Mouse (Mus musculus): ENCODE measurements at regions not wholly inside any gene's neighbourhood (a gene's known extent, or its start where the extent isn't known, plus 50 kb on each side); places are given as distances from the start of the nearest gene placed in this dataset.

GRCm38 (mm10) chr10:21743396-21743795, 138.6 kb upstream of the Sgk1 start:
- H3K4me1 ChIP-seq (replicated peaks; ENCODE audit: control insufficient read depth, insufficient read depth, low read length) = no peaks in the 10 kb centered on the region
- DNase-seq (ENCODE audit: low spot score) (no peak), ATAC-seq (replicated peaks; ENCODE audit: low FRiP score) (no peak)
- H3K27ac ChIP-seq (ENCODE audit: low read depth, low read length) = no peak overlapping the region
- no peaks in the 10 kb centered on the region for H3K36me3 ChIP-seq (ENCODE audit: control insufficient read depth, insufficient read depth, low read length)
- H3K4me2 ChIP-seq = no peak overlapping the region
- no peak overlapping the region for H3K9ac ChIP-seq (ENCODE audit: low read depth, low read length)
- H3K9me3 ChIP-seq (ENCODE audit: control insufficient read depth, low read length) = no peaks in the 10 kb centered on the region
- no peak overlapping the region for H3K4me3 ChIP-seq (ENCODE audit: low read depth, low read length)
- peaks cover 8% of the 10 kb centered on the region; the same call in 1 of the 2 replicates for H3K27me3 ChIP-seq (replicated peaks; ENCODE audit: control insufficient read depth, insufficient read depth, low read length)
- WGBS = 77% methylated on average over 4 of the region's 4 CpGs

GRCm38 (mm10) chr10:21744341-21744955, 137.5 kb upstream of the Sgk1 start:
- H3K4me1 ChIP-seq (replicated peaks; ENCODE audit: control insufficient read depth, insufficient read depth, low read length) = no peaks in the 10 kb centered on the region
- no peak overlapping the region for H3K9ac ChIP-seq (ENCODE audit: low read depth, low read length)
- no peaks in the 10 kb centered on the region for H3K36me3 ChIP-seq (ENCODE audit: control insufficient read depth, insufficient read depth, low read length)
- 69% methylated on average over 6 of the region's 6 CpGs for WGBS
- no peak overlapping the region for H3K4me3 ChIP-seq (ENCODE audit: low read depth, low read length)
- no peak for DNase-seq (ENCODE audit: low spot score)
- H3K27me3 ChIP-seq (replicated peaks; ENCODE audit: control insufficient read depth, insufficient read depth, low read length) = peaks cover 8% of the 10 kb centered on the region; the same call in 1 of the 2 replicates
- H3K9me3 ChIP-seq (ENCODE audit: control insufficient read depth, low read length) = no peaks in the 10 kb centered on the region
- H3K4me2 ChIP-seq = no peak overlapping the region
- no peak for ATAC-seq (replicated peaks; ENCODE audit: low FRiP score)
- H3K27ac ChIP-seq (ENCODE audit: low read depth, low read length) = no peak overlapping the region

DNA sequence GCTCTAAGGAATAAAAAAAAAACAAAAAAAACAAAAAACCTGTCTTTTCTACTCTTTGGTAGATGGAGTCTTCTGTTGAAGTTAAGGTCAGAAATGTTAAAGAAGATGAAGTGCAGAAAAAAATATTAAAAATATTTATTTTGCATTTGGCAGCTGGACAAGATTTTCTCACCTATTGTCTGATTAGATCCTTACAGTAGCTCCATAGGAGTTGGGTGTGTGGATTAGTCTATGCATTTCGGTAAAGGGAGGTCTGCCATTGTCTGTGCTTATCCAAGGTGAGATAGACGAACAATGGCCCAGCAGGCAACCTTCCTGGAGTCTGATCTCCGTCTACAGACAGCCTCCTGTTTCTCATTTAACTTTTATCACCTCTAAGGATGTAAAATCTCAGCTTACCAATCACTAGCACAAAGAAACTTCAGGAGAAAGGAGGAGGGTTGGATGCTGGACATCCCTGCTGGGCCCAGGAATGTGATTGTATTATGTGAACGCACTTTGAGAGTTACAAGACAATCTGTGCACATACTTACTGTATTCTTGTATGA, 136.0 kb upstream of the Sgk1 start:
- Histone ChIP-seq H3K9ac (ENCODE audit: low read depth, low read length) (no peak overlapping the region), H3K4me1 (replicated peaks; ENCODE audit: control insufficient read depth, insufficient read depth, low read length) (no peaks in the 10 kb centered on the region), H3K4me2 (no peak overlapping the region), H3K9me3 (ENCODE audit: control insufficient read depth, low read length) (no peaks in the 10 kb centered on the region), H3K27ac (ENCODE audit: low read depth, low read length) (no peak overlapping the region), H3K4me3 (ENCODE audit: low read depth, low read length) (no peak overlapping the region), H3K36me3 (ENCODE audit: control insufficient read depth, insufficient read depth, low read length) (no peaks in the 10 kb centered on the region), H3K27me3 (replicated peaks; ENCODE audit: control insufficient read depth, insufficient read depth, low read length) (peaks cover 8% of the 10 kb centered on the region; the same call in 1 of the 2 replicates)
- ATAC-seq (replicated peaks; ENCODE audit: low FRiP score) (no peak), DNase-seq (ENCODE audit: low spot score) (no peak)
- whole genome bisulfite sequencing = 32% methylated on average over 4 of the region's 4 CpGs

DNA sequence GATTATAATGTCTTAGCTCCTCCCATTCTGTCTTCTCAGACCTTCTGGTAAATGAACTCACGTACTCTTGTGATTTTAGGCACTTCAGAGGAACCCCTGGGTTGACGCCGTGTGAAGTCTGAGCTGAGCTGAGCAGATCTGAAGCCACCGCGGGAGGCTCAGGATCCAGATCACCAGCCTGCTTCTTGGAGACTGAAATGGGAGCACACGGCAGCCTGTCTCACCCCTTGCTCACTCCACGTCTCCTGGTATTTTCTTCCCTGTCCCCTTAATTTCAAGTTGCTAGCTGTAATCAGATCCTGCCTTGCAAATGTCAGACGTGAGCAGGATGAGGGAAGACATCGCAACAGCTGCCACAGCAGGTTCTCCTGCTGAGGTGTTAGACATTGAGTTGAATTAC, 135.3 kb upstream of the Sgk1 start:
- H3K27me3 ChIP-seq (replicated peaks; ENCODE audit: control insufficient read depth, insufficient read depth, low read length) = peaks cover 8% of the 10 kb centered on the region; the same call in 1 of the 2 replicates
- no peaks in the 10 kb centered on the region for H3K36me3 ChIP-seq (ENCODE audit: control insufficient read depth, insufficient read depth, low read length)
- H3K27ac ChIP-seq (ENCODE audit: low read depth, low read length) = no peak overlapping the region
- H3K4me2 ChIP-seq = no peak overlapping the region
- ATAC-seq (replicated peaks; ENCODE audit: low FRiP score) (no peak), DNase-seq (ENCODE audit: low spot score) (no peak)
- 16% methylated on average over 9 of the region's 9 CpGs for WGBS
- H3K4me1 ChIP-seq (replicated peaks; ENCODE audit: control insufficient read depth, insufficient read depth, low read length) = no peaks in the 10 kb centered on the region
- no peak overlapping the region for H3K4me3 ChIP-seq (ENCODE audit: low read depth, low read length)
- H3K9ac ChIP-seq (ENCODE audit: low read depth, low read length) = no peak overlapping the region
- no peaks in the 10 kb centered on the region for H3K9me3 ChIP-seq (ENCODE audit: control insufficient read depth, low read length)

DNA sequence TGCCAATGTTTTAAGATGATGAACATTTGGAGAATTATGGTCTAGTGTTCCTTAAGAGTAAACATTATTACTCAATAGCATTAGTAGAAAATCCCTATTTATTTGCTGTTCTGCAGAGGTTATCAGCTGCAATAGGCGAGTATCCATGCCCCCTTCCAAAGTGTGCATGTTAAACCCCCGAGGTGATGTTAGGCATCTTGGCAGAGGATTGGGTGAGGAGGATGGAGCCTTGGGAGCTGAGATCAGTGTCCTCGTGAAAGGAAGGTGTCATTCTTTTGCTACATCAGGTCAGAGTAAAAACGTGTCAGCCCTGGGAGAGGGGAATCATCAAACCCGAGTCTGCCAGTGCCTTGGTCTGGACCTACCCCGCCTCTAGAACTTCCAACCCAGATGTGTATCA, 130.7 kb upstream of the Sgk1 start:
- ATAC-seq (replicated peaks; ENCODE audit: low FRiP score) (no peak), DNase-seq (ENCODE audit: low spot score) (no peak)
- WGBS = 69% methylated on average over 6 of the region's 6 CpGs
- H3K4me2 ChIP-seq = no peak overlapping the region
- H3K4me1 ChIP-seq (replicated peaks; ENCODE audit: control insufficient read depth, insufficient read depth, low read length) = no peaks in the 10 kb centered on the region
- H3K4me3 ChIP-seq (ENCODE audit: low read depth, low read length) = no peak overlapping the region
- no peak overlapping the region for H3K27ac ChIP-seq (ENCODE audit: low read depth, low read length)
- peaks cover 8% of the 10 kb centered on the region; the same call in 1 of the 2 replicates for H3K27me3 ChIP-seq (replicated peaks; ENCODE audit: control insufficient read depth, insufficient read depth, low read length)
- H3K9ac ChIP-seq (ENCODE audit: low read depth, low read length) = no peak overlapping the region
- H3K36me3 ChIP-seq (ENCODE audit: control insufficient read depth, insufficient read depth, low read length) = no peaks in the 10 kb centered on the region
- no peaks in the 10 kb centered on the region for H3K9me3 ChIP-seq (ENCODE audit: control insufficient read depth, low read length)

DNA sequence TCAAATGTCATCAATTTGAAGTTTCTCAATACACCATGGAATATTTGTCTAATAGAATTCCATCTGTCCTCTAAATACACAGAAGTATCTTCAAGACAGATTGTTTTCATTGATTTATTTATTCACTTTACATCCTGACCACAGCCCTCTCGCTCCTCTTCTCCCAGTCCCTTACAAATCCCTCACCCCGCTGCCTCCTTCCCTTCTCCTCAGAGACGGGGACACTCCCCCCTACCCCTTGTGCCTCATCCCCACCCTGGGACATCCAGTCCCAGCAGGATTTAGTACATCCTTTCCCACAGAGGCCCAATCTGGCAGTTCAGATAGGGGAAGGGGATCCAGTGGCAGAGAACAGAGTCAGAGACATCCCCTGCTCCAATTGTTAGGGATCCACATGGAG, 129.6 kb upstream of the Sgk1 start:
- Histone ChIP-seq H3K4me1 (replicated peaks; ENCODE audit: control insufficient read depth, insufficient read depth, low read length) (no peaks in the 10 kb centered on the region), H3K9ac (ENCODE audit: low read depth, low read length) (no peak overlapping the region), H3K27ac (ENCODE audit: low read depth, low read length) (no peak overlapping the region), H3K4me3 (ENCODE audit: low read depth, low read length) (no peak overlapping the region), H3K4me2 (no peak overlapping the region), H3K27me3 (replicated peaks; ENCODE audit: control insufficient read depth, insufficient read depth, low read length) (no peaks in the 10 kb centered on the region), H3K9me3 (ENCODE audit: control insufficient read depth, low read length) (no peaks in the 10 kb centered on the region), H3K36me3 (ENCODE audit: control insufficient read depth, insufficient read depth, low read length) (no peaks in the 10 kb centered on the region)
- 60% methylated on average over 3 of the region's 3 CpGs for WGBS
- DNase-seq (ENCODE audit: low spot score) = no peak
- no peak for ATAC-seq (replicated peaks; ENCODE audit: low FRiP score)

- Histone ChIP-seq H3K9me3 (ENCODE audit: control insufficient read depth, low read length) (no peaks in the 10 kb centered on the region), H3K4me3 (ENCODE audit: low read depth, low read length) (no peak overlapping the region), H3K27ac (ENCODE audit: low read depth, low read length) (no peak overlapping the region), H3K36me3 (ENCODE audit: control insufficient read depth, insufficient read depth, low read length) (no peaks in the 10 kb centered on the region), H3K9ac (ENCODE audit: low read depth, low read length) (no peak overlapping the region), H3K4me1 (replicated peaks; ENCODE audit: control insufficient read depth, insufficient read depth, low read length) (no peaks in the 10 kb centered on the region), H3K4me2 (no peak overlapping the region), H3K27me3 (replicated peaks; ENCODE audit: control insufficient read depth, insufficient read depth, low read length) (no peaks in the 10 kb centered on the region)
- 71% methylated on average over 12 of the region's 12 CpGs for WGBS
- no peak for ATAC-seq (replicated peaks; ENCODE audit: low FRiP score)
- DNase-seq (ENCODE audit: low spot score) = no peak
Observed at GRCm38 (mm10) chr10:21754763-21755548, 127.0 kb upstream of the Sgk1 start.

GRCm38 (mm10) chr10:21755717-21756116, 126.3 kb upstream of the Sgk1 start:
- H3K27ac ChIP-seq (ENCODE audit: low read depth, low read length) = no peak overlapping the region
- H3K9me3 ChIP-seq (ENCODE audit: control insufficient read depth, low read length) = no peaks in the 10 kb centered on the region
- no peaks in the 10 kb centered on the region for H3K27me3 ChIP-seq (replicated peaks; ENCODE audit: control insufficient read depth, insufficient read depth, low read length)
- H3K9ac ChIP-seq (ENCODE audit: low read depth, low read length) = no peak overlapping the region
- no peaks in the 10 kb centered on the region for H3K36me3 ChIP-seq (ENCODE audit: control insufficient read depth, insufficient read depth, low read length)
- ATAC-seq (replicated peaks; ENCODE audit: low FRiP score) (no peak), DNase-seq (ENCODE audit: low spot score) (no peak)
- H3K4me2 ChIP-seq = no peak overlapping the region
- H3K4me1 ChIP-seq (replicated peaks; ENCODE audit: control insufficient read depth, insufficient read depth, low read length) = no peaks in the 10 kb centered on the region
- no peak overlapping the region for H3K4me3 ChIP-seq (ENCODE audit: low read depth, low read length)
- 83% methylated on average over 4 of the region's 4 CpGs for WGBS

DNA sequence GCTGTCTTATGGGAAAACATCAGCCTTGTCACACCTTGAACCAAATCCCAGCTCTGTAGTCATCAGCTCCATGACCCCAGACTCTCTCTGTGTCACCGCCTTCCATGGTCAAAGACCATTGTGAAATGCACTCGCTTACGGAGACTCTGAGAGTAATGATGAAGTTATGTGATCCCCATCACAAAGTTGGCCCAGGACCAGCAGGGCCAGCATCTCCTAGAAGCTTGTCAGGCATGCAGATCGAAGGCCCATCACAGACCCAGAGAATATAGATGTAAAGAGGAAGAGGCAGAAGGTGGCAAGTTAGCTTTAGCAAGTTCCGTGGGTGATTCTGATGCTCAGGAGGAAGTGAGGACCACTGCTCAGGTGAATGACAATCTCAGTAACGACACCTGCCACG, 125.2 kb upstream of the Sgk1 start:
- no peaks in the 10 kb centered on the region for H3K27me3 ChIP-seq (replicated peaks; ENCODE audit: control insufficient read depth, insufficient read depth, low read length)
- H3K4me3 ChIP-seq (ENCODE audit: low read depth, low read length) = no peak overlapping the region
- 87% methylated on average over 7 of the region's 7 CpGs for WGBS
- DNase-seq (ENCODE audit: low spot score) (no peak), ATAC-seq (replicated peaks; ENCODE audit: low FRiP score) (no peak)
- H3K27ac ChIP-seq (ENCODE audit: low read depth, low read length) = no peak overlapping the region
- H3K4me2 ChIP-seq = no peak overlapping the region
- H3K9me3 ChIP-seq (ENCODE audit: control insufficient read depth, low read length) = no peaks in the 10 kb centered on the region
- no peaks in the 10 kb centered on the region for H3K4me1 ChIP-seq (replicated peaks; ENCODE audit: control insufficient read depth, insufficient read depth, low read length)
- no peak overlapping the region for H3K9ac ChIP-seq (ENCODE audit: low read depth, low read length)
- H3K36me3 ChIP-seq (ENCODE audit: control insufficient read depth, insufficient read depth, low read length) = no peaks in the 10 kb centered on the region
